Mouse (Mus musculus) megakaryocyte-erythroid progenitor cell, adult 5-6 weeks (primary cell): ENCODE results near the gene Oit1. TPM values are rescaled to one million over a fixed set of nuclear protein-coding genes. Genes with fewer than 3 reads are reported as not detected.

ENCODE experiments used
- ATAC-seq: replicated peaks from 2 replicates; pipeline ENCODE4 v1.8.0; 2016; ENCODE audit warnings: mild to moderate bottlenecking, inconsistent platforms; ENCODE audit not compliant: severe bottlenecking, poor library complexity, low FRiP score, low TSS enrichment
- total RNA-seq, 2 experiments: library from RNA; stranded (forward) in 1 of 2; stranded (reverse) in 1 of 2; fragments of 200-1000, 215-1000 nt in 1 of 2; fragments of >200 nt in 1 of 2; fragmentation: Nextera tagmentation in 1 of 2; gene quantifications; 2 replicates each; pipeline ENCODE4 v1.2.3; 2014 to 2017

Gene Oit1
- total RNA-seq (2014; fragmentation: Nextera tagmentation) (not detected in 2 replicates), total RNA-seq (2017) (not detected in 2 replicates)

- no peak for ATAC-seq
Measured at GRCm38 (mm10) chr14:8378685-8379313, at the start of gene Oit1. TSS of gene Oit1 (minus strand) at chr14:8378754.

- ATAC-seq, result no peak
Measured at GRCm38 (mm10) chr14:8422833-8423232, 44.3 kb upstream of the Oit1 start.

GRCm38 (mm10) chr14:8421199-8421787 is 42.7 kb upstream of the Oit1 start:
- no peak for ATAC-seq

GRCm38 (mm10) chr14:8418610-8419009 is 40.1 kb upstream of the Oit1 start:
- no peak for ATAC-seq

- ATAC-seq, result no peak
Measured at GRCm38 (mm10) chr14:8405946-8406345, 27.4 kb upstream of the Oit1 start.

GRCm38 (mm10) chr14:8403310-8403709 is 24.8 kb upstream of the Oit1 start:
- ATAC-seq, result no peak

GRCm38 (mm10) chr14:8398507-8398906 is 20.0 kb upstream of the Oit1 start:
- ATAC-seq, result no peak

- ATAC-seq, result no peak
Measured at GRCm38 (mm10) chr14:8395690-8396287, 17.2 kb upstream of the Oit1 start.

- no peak for ATAC-seq
Measured at GRCm38 (mm10) chr14:8392181-8392825, 13.7 kb upstream of the Oit1 start.

GRCm38 (mm10) chr14:8369394-8369793 is 9.2 kb downstream of the Oit1 start:
- ATAC-seq, result no peak

- ATAC-seq, result no peak
Measured at GRCm38 (mm10) chr14:8368900-8369299, 9.7 kb downstream of the Oit1 start.

GRCm38 (mm10) chr14:8367727-8368520 is 10.6 kb downstream of the Oit1 start:
- no peak for ATAC-seq

GRCm38 (mm10) chr14:8367121-8367520 is 11.4 kb downstream of the Oit1 start:
- ATAC-seq, result no peak

GRCm38 (mm10) chr14:8365833-8366232 is 12.7 kb downstream of the Oit1 start:
- ATAC-seq, result no peak

- peak; percentile 40 for ATAC-seq
Measured at GRCm38 (mm10) chr14:8356836-8357235, 21.7 kb downstream of the Oit1 start.

- peak; percentile 89 for ATAC-seq
Measured at GRCm38 (mm10) chr14:8355999-8356501, 22.5 kb downstream of the Oit1 start.

- ATAC-seq, result no peak
Measured at GRCm38 (mm10) chr14:8348927-8349326, 29.6 kb downstream of the Oit1 start.

GRCm38 (mm10) chr14:8346255-8346997 is 32.1 kb downstream of the Oit1 start:
- peak; percentile 69; the same call in 1 of the 2 replicates for ATAC-seq

GRCm38 (mm10) chr14:8345566-8345965 is 33.0 kb downstream of the Oit1 start:
- ATAC-seq, result no peak
